Comparison of ENCODE assay signal across 11 mouse cellular contexts in the genomic region with DNA sequence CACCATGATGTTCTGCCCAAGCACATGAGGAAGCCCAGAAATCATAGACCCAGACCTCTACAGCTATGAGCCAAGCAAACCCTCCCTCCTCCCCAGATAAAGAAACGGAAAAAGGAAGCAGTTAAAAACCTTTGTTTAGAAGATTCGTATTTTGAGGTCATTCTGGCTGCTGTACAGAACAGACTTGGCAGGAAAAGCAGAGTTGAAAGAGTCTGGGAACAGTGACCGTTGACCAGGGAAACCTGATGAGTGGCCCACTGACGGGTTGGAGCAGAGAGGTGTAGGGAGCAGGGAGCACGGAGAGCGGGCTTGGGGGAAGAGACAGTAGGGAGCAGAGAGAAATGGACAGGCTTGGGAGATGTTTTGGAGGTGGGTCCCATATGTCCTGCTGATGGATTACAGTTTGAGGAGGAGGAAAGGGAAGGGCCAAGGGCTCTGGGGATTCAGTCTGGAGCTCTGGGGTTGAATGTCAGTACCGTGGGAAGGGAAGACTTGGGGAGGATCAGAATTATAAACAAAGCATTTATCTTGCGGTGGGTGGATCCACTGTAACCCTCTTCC.
DNase-seq lines count a peak whose midpoint lies in the region; ATAC-seq and TF ChIP-seq lines count a peak whose summit lies in the region.
"Had no signal": no experiment of that assay in that cellular context is flagged by ENCODE, and none has a peak within 500 bp of the region (broad histone marks: within the 10 kb centered on the region; RNA-seq: fewer than 3 reads in every experiment).

No protein-coding gene starts in this region.

- no peak overlapping the region for H3K4me3 ChIP-seq in MEL (ENCODE audit: control insufficient read depth in 1 of 2, insufficient read depth in 1 of 2, low read depth in 2 of 2, low read length in 2 of 2)
- H3K4me3 ChIP-seq in lung, embryonic 16.5 days (ENCODE audit: low read length) = no peak overlapping the region
- H3K4me3 ChIP-seq: forebrain, embryonic 15.5 days; midbrain, embryonic 10.5 days had no signal

- no peaks in the 10 kb centered on the region for H3K9me3 ChIP-seq in MEL (replicated peaks; ENCODE audit: insufficient read depth, low read length)
- no peaks in the 10 kb centered on the region for H3K9me3 ChIP-seq in lung, embryonic 16.5 days (ENCODE audit: control insufficient read depth, low read length)
- H3K9me3 ChIP-seq: forebrain, embryonic 15.5 days; midbrain, embryonic 10.5 days had no signal

- 41% methylated on average over 8 of the region's 8 CpGs for WGBS in lung, embryonic 16.5 days

- 0 out of 4 replicates have a peak, but pooled peaks cover 0 to 6% of the 10 kb centered on the region in 2 experiments for H3K4me1 ChIP-seq in MEL (ENCODE audit: control insufficient read depth in 1 of 2, insufficient read depth in 2 of 2, low read length in 2 of 2)
- peaks cover 18% of the 10 kb centered on the region for H3K4me1 ChIP-seq in lung, embryonic 16.5 days (replicated peaks; ENCODE audit: control insufficient read depth, insufficient read depth, low read length)

- no peak overlapping the region for H3K9ac ChIP-seq in MEL (ENCODE audit: control insufficient read depth, low read depth, low read length, poor library complexity, severe bottlenecking)
- no peak overlapping the region for H3K9ac ChIP-seq in lung, embryonic 16.5 days (ENCODE audit: low read length)
- H3K9ac ChIP-seq: forebrain, embryonic 15.5 days had no signal

- TF ChIP-seq RAD21 in MEL (IDR thresholded peaks at IDR 0.05; ENCODE audit: low read depth, low read length) = no peak

- peaks cover 8 to 14% of the 10 kb centered on the region in 2 experiments for H3K27me3 ChIP-seq in MEL (ENCODE audit: control insufficient read depth in 1 of 2, insufficient read depth in 2 of 2, low read length in 2 of 2)
- no peaks in the 10 kb centered on the region for H3K27me3 ChIP-seq in lung, embryonic 16.5 days (ENCODE audit: control insufficient read depth, insufficient read depth, low read depth, low read length)
- H3K27me3 ChIP-seq: forebrain, embryonic 15.5 days had no signal

- ATAC-seq in hematopoietic stem cell, adult 5-6 weeks (replicated peaks in 1 of 2; ENCODE audit: insufficient read depth in 1 of 2, low FRiP score in 2 of 2, low TSS enrichment in 1 of 2, low read depth in 1 of 2, poor library complexity in 2 of 2, severe bottlenecking in 2 of 2) = peak; percentile 17 to 39; a peak in 1 of 4 replicates
- ATAC-seq in lung, embryonic 16.5 days (ENCODE audit: low read depth) = peak; percentile 83
- no peak for ATAC-seq in megakaryocyte-erythroid progenitor cell, adult 5-6 weeks (replicated peaks; ENCODE audit: low FRiP score, low TSS enrichment, poor library complexity, severe bottlenecking)
- ATAC-seq: forebrain, embryonic 15.5 days had no signal

- TF ChIP-seq CTCF in MEL (IDR thresholded peaks at IDR 0.05 in 2 of 3, conservative IDR thresholded peaks at IDR 0.05 in 1 of 3; ENCODE audit: control insufficient read depth in 1 of 3, insufficient read depth in 1 of 3, low read depth in 2 of 3, low read length in 3 of 3, poor library complexity in 1 of 3, severe bottlenecking in 1 of 3) = no peak

- DNase-seq in MEL (ENCODE audit: low read depth, low spot score) = no peak
- DNase-seq in adrenal gland, adult 8-10 months = peak; percentile 39
- no peak for DNase-seq in frontal cortex, postnatal 10 days (ENCODE audit: low spot score in 2 of 2)
- no peak for DNase-seq in right cerebral cortex, adult 18-20 months
- DNase-seq: cerebellum, postnatal 25 days; right cerebral cortex, postnatal 4 days had no signal

- peak in 1 of 2 experiments; percentile 38; a peak in 1 of 4 replicates for TF ChIP-seq EP300 in MEL (IDR thresholded peaks at IDR 0.05; ENCODE audit: low read depth in 1 of 2, low read length in 2 of 2)

- no peak for TF ChIP-seq POLR2A in MEL (IDR thresholded peaks at IDR 0.05; ENCODE audit: control insufficient read depth in 1 of 2, insufficient read depth in 1 of 2, low read depth in 1 of 2, low read length in 2 of 2, poor library complexity in 1 of 2)

- no peak overlapping the region for H3K4me2 ChIP-seq in lung, embryonic 16.5 days (ENCODE audit: low read depth, low read length)
- H3K4me2 ChIP-seq: forebrain, embryonic 15.5 days had no signal

- no peaks in the 10 kb centered on the region for H3K36me3 ChIP-seq in MEL (ENCODE audit: control insufficient read depth in 1 of 2, insufficient read depth in 2 of 2, low read length in 2 of 2)
- H3K36me3 ChIP-seq in lung, embryonic 16.5 days (ENCODE audit: control insufficient read depth, insufficient read depth, low read length) = no peaks in the 10 kb centered on the region
- H3K36me3 ChIP-seq: forebrain, embryonic 15.5 days; midbrain, embryonic 10.5 days had no signal

- H3K27ac ChIP-seq in MEL (ENCODE audit: control insufficient read depth, low read depth, low read length) = no peak overlapping the region
- peak overlapping the region; percentile 15 for H3K27ac ChIP-seq in lung, embryonic 16.5 days (ENCODE audit: low read length)
- H3K27ac ChIP-seq: forebrain, embryonic 15.5 days; midbrain, embryonic 10.5 days had no signal

- no peaks in the 10 kb centered on the region for H3K79me2 ChIP-seq in MEL (ENCODE audit: control insufficient read depth, insufficient read depth, low read length, poor library complexity)

TF ChIP-seq in MEL, 35 proteins besides CTCF, POLR2A, EP300 and RAD21:
- TF ChIP-seq ZC3H11A (IDR thresholded peaks at IDR 0.05; ENCODE audit: low read depth, low read length) (no peak), KAT2A (conservative IDR thresholded peaks at IDR 0.05; ENCODE audit: low read depth, low read length) (no peak), GATA1 (IDR thresholded peaks at IDR 0.05; ENCODE audit: low read depth, low read length) (0 out of 2 replicates have a peak, but pooled peaks have one; percentile 10)
